Mouse (Mus musculus) MEL (cell line): ENCODE results near the gene Ak5.

Experiments used
- CHD2 ChIP-seq: IDR thresholded peaks from 2 replicates; pipeline ENCODE4 v1.6.1; 2011; ENCODE audit warnings: low read length, improper control_type of control experiment
- CTCF ChIP-seq, 3 experiments: IDR thresholded peaks in 2 of 3; conservative IDR thresholded peaks in 1 of 3; 2 replicates each; pipeline ENCODE4 v1.5.1; 2011 to 2012; ENCODE audit warnings: low read length in 3 of 3, low read depth in 2 of 3, mild to moderate bottlenecking in 2 of 3, improper control_type of control experiment in 1 of 3, inconsistent platforms in 1 of 3, mixed read lengths in 1 of 3, moderate library complexity in 1 of 3; ENCODE audit not compliant: control insufficient read depth in 1 of 3, insufficient read depth in 1 of 3, poor library complexity in 1 of 3, severe bottlenecking in 1 of 3
- ELF1 ChIP-seq: IDR thresholded peaks from 2 replicates; pipeline ENCODE4 v1.6.1; 2014; ENCODE audit warnings: low read depth, mild to moderate bottlenecking, inconsistent platforms, low read length, improper control_type of control experiment, moderate library complexity
- GATA1 ChIP-seq: IDR thresholded peaks from 2 replicates; pipeline ENCODE4 v1.6.1; 2011; ENCODE audit warnings: low read depth, low read length, improper control_type of control experiment
- MAZ ChIP-seq: IDR thresholded peaks from 2 replicates; pipeline ENCODE4 v1.6.1; 2012; ENCODE audit warnings: low read depth, mild to moderate bottlenecking, inconsistent platforms, low read length, improper control_type of control experiment
- MXI1 ChIP-seq: IDR thresholded peaks from 2 replicates; pipeline ENCODE4 v1.6.1; 2011; ENCODE audit warnings: mild to moderate bottlenecking, low read depth, low read length, improper control_type of control experiment
- MYC ChIP-seq: IDR thresholded peaks from 2 replicates; pipeline ENCODE4 v1.6.1; 2011; ENCODE audit warnings: low read depth, mild to moderate bottlenecking, low read length, improper control_type of control experiment, moderate library complexity
- POLR2A ChIP-seq, 2 experiments: IDR thresholded peaks; 2 replicates each; pipeline ENCODE4 v1.6.1; 2011 to 2012; ENCODE audit warnings: low read length in 2 of 2, mild to moderate bottlenecking in 2 of 2, control low read depth in 1 of 2, improper control_type of control experiment in 1 of 2, low read depth in 1 of 2, moderate library complexity in 1 of 2; ENCODE audit not compliant: control insufficient read depth in 1 of 2, insufficient read depth in 1 of 2, poor library complexity in 1 of 2
- SIN3A ChIP-seq: IDR thresholded peaks from 2 replicates; pipeline ENCODE4 v1.6.1; 2012; ENCODE audit warnings: low read length, improper control_type of control experiment, inconsistent platforms
- TCF12 ChIP-seq: IDR thresholded peaks from 2 replicates; pipeline ENCODE4 v1.6.1; 2014; ENCODE audit warnings: low read depth, mild to moderate bottlenecking, inconsistent platforms, low read length, improper control_type of control experiment, moderate library complexity
- ZC3H11A ChIP-seq: IDR thresholded peaks from 2 replicates; pipeline ENCODE4 v1.6.1; 2012; ENCODE audit warnings: low read depth, mild to moderate bottlenecking, inconsistent platforms, low read length, improper control_type of control experiment

GRCm38 (mm10) chr3:152507900-152508299, 160.3 kb downstream of the Ak5 start:
- no peak for TF ChIP-seq GATA1
- no peak for TF ChIP-seq MAZ
- no peak for TF ChIP-seq SIN3A
- TF ChIP-seq POLR2A (IDR thresholded peaks at IDR 0.05; ENCODE audit: control insufficient read depth in 1 of 2, insufficient read depth in 1 of 2, low read depth in 1 of 2, low read length in 2 of 2, poor library complexity in 1 of 2) = no peak
- no peak for TF ChIP-seq CTCF (IDR thresholded peaks at IDR 0.05 in 2 of 3, conservative IDR thresholded peaks at IDR 0.05 in 1 of 3; ENCODE audit: control insufficient read depth in 1 of 3, insufficient read depth in 1 of 3, low read depth in 2 of 3, low read length in 3 of 3, poor library complexity in 1 of 3, severe bottlenecking in 1 of 3)
- TF ChIP-seq MYC = no peak
- TF ChIP-seq ZC3H11A = no peak
- TF ChIP-seq CHD2 = no peak
- TF ChIP-seq MXI1 = no peak
- no peak for TF ChIP-seq ELF1
- no peak for TF ChIP-seq TCF12
